Mouse (Mus musculus) lung, postnatal 0 days (tissue): Measurements from ENCODE around the gene Lpp.

Experiments
- CTCF ChIP-seq: IDR thresholded peaks from 2 replicates; pipeline ENCODE4 v1.5.1; 2016; ENCODE audit warnings: antibody characterized with exemption, mild to moderate bottlenecking
- EP300 ChIP-seq: IDR thresholded peaks from 2 replicates; pipeline ENCODE4 v1.6.1; 2016; ENCODE audit warnings: antibody characterized with exemption, mild to moderate bottlenecking, control low read depth

DNA sequence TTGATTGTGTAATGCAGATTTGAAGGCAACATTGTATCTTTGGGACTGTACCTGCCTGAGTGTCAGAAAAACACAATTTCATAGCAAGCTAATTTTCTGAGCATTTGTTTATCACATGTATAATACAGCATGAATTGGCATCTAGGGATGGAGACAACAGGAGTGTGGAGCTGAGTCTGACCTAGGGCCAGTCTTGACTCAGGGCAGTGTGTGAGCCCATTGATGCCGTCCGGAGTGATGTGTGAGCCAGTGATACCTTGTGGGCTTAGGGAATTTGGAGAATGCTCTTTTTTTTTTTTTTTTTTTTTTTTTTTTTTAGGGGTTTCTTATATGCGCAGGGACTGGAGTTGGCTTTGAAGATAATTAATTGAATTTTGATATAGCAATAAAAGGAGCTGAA is 174.3 kb downstream of the Lpp start:
- no peak for TF ChIP-seq CTCF
- no peak for TF ChIP-seq EP300
